Mouse (Mus musculus) forebrain, postnatal 0 days (tissue): Measurements from ENCODE around the gene Mgp. TPM values are rescaled to one million over a fixed set of nuclear protein-coding genes. Genes with fewer than 3 reads are reported as not detected.

Experiments
- ATAC-seq: fragments of 200-750 bp; cut with Nextera tagmentation; 2 replicates; pipeline ENCODE4 v1.8.0; 2017; ENCODE audit warnings: mild to moderate bottlenecking, moderate library complexity
- DNase-seq: peaks from one replicate; pipeline ENCODE4 v3.0.0-alpha.2; 2015
- H3K27ac ChIP-seq: fragments of 300-500 bp; sonication (generic); 2 replicates; pipeline ENCODE4 v1.5.1; 2014; ENCODE audit warnings: low read depth, mild to moderate bottlenecking, antibody characterized with exemption, low read length, moderate library complexity, mixed read lengths
- H3K27me3 ChIP-seq: fragments of 300-500 bp; sonication (generic); 2 replicates; pipeline ENCODE4 v1.6.1; 2014; ENCODE audit warnings: mild to moderate bottlenecking, low read length, mixed read lengths; ENCODE audit not compliant: insufficient read depth
- H3K36me3 ChIP-seq: fragments of 300-500 bp; sonication (generic); 2 replicates; pipeline ENCODE4 v1.6.1; 2014; ENCODE audit warnings: mild to moderate bottlenecking, moderate library complexity; ENCODE audit not compliant: insufficient read depth
- H3K4me1 ChIP-seq: fragments of 300-500 bp; sonication (generic); 2 replicates; pipeline ENCODE4 v1.6.1; 2014; ENCODE audit warnings: antibody characterized with exemption; ENCODE audit not compliant: insufficient read depth
- H3K4me2 ChIP-seq: fragments of 300-500 bp; sonication (generic); 2 replicates; pipeline ENCODE4 v1.6.1; 2014; ENCODE audit warnings: low read depth, mild to moderate bottlenecking, moderate library complexity
- H3K4me3 ChIP-seq: fragments of 300-500 bp; sonication (generic); 2 replicates; pipeline ENCODE4 v1.5.1; 2014; ENCODE audit warnings: low read depth, low read length, mixed read lengths
- H3K9ac ChIP-seq: fragments of 300-500 bp; sonication (generic); 2 replicates; pipeline ENCODE4 v1.6.1; 2014; ENCODE audit warnings: mild to moderate bottlenecking
- H3K9me3 ChIP-seq: fragments of 300-500 bp; sonication (generic); 2 replicates; pipeline ENCODE4 v1.6.1; 2016; ENCODE audit warnings: low read length
- CTCF ChIP-seq: sonication (generic); IDR thresholded peaks from 2 replicates; pipeline ENCODE4 v1.5.1; 2016; ENCODE audit warnings: antibody characterized with exemption, control low read depth, low read depth
- WGBS: fragments of 180-500 bp; shearing (Covaris S2); extraction: QIAGEN DNeasy Blood & Tissue Kit; methylation state at CpG from one replicate; pipeline ENCODE4 v1.1.7; 2014; 5-methylcytosine and 5-hydroxymethylcytosine counted together
- polyA plus RNA-seq: library from polyadenylated mRNA; unstranded; fragments of >200 nt; fragmentation: Nextera tagmentation; extraction: Ambion mirVana; gene quantifications from 2 replicates; pipeline ENCODE4 v1.2.1, GENCODE M21; 2015
- total RNA-seq: library from RNA; depleted of rRNA; stranded (reverse); fragments of >200 nt; gene quantifications from 2 replicates; pipeline ENCODE4 v1.2.3, GENCODE M21; 2014

Mgp gene
- total and polyA plus RNA-seq, 2 experiments from 2014 or later = 31.2 to 39.9 TPM

DNA sequence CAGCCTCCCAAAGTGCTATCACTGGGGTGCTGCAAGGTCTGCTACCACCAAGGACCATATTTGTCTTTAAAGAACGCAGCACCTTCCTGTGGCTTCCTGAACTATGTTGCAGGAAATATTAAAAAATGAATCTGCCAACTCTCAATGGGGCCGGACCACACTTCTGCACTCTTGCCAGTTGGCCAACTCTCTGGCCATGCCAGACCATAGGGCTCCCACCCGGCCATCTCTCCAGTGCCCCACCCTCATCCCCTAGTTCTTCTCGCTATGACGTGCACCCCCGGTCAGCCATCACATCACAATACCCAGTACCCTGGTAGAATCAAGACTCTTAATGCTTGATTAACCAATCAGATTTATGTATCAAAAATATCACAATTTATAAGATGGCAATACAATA lies 8.3 kb upstream of the Mgp start:
- Histone ChIP-seq H3K9ac (no peak overlapping the region), H3K27me3 (no peaks in the 10 kb centered on the region), H3K36me3 (no peaks in the 10 kb centered on the region), H3K9me3 (no peaks in the 10 kb centered on the region), H3K4me1 (no peaks in the 10 kb centered on the region), H3K4me3 (no peak overlapping the region), H3K4me2 (no peak overlapping the region), H3K27ac (no peak overlapping the region)
- ATAC-seq = no peak
- WGBS = 92% methylated on average over 6 of the region's 6 CpGs
- DNase-seq = no peak
- TF ChIP-seq CTCF = no peak

GRCm38 (mm10) chr6:136883431-136883915 lies 7.8 kb upstream of the Mgp start:
- H3K36me3 ChIP-seq = no peaks in the 10 kb centered on the region

DNA sequence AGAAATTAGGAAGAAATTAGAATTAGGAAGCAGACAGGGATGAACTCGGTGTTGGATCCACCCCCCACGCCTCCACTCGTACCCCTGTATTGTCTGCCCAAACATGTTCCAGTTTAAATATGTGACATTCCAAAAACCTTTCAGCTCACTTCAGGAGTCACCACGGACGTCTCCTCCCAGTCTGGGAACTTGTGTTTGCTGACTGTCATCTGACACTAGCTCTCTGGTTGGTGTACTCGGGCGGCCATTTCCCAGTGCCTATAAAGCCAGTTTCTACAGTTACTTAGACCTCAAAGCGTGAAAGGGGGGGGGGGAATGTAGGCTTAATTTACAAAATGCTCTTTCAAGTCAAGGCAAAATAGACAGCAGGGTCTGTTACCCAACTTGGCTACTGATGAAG lies 6.1 kb upstream of the Mgp start:
- Histone ChIP-seq H3K4me1 (no peaks in the 10 kb centered on the region), H3K9me3 (no peaks in the 10 kb centered on the region), H3K36me3 (no peaks in the 10 kb centered on the region), H3K4me3 (no peak overlapping the region), H3K27ac (no peak overlapping the region), H3K27me3 (no peaks in the 10 kb centered on the region), H3K4me2 (no peak overlapping the region), H3K9ac (no peak overlapping the region)
- TF ChIP-seq CTCF = no peak
- WGBS = 80% methylated on average over 8 of the region's 8 CpGs
- ATAC-seq (no peak), DNase-seq (no peak)

More at GRCm38 (mm10) chr6:136883431-136883915, 7.8 kb upstream of the Mgp start:
- Histone ChIP-seq H3K4me1 (no peaks in the 10 kb centered on the region), H3K4me2 (no peak overlapping the region), H3K9ac (no peak overlapping the region), H3K9me3 (no peaks in the 10 kb centered on the region), H3K4me3 (no peak overlapping the region), H3K27ac (no peak overlapping the region), H3K27me3 (no peaks in the 10 kb centered on the region)
- no peak for TF ChIP-seq CTCF
- no peak for DNase-seq
- WGBS = 90% methylated on average over 3 of the region's 3 CpGs
- ATAC-seq = no peak

- Histone ChIP-seq H3K4me2 (no peak overlapping the region), H3K4me1 (no peaks in the 10 kb centered on the region), H3K4me3 (no peak overlapping the region), H3K9me3 (no peaks in the 10 kb centered on the region), H3K9ac (no peak overlapping the region), H3K27ac (no peak overlapping the region), H3K27me3 (no peaks in the 10 kb centered on the region), H3K36me3 (no peaks in the 10 kb centered on the region)
- 14% methylated on average over 8 of the region's 8 CpGs for WGBS
- no peak for TF ChIP-seq CTCF
- ATAC-seq (no peak), DNase-seq (peak; percentile 45)
Observed at GRCm38 (mm10) chr6:136874599-136874998, 1.0 kb downstream of the Mgp start.

DNA sequence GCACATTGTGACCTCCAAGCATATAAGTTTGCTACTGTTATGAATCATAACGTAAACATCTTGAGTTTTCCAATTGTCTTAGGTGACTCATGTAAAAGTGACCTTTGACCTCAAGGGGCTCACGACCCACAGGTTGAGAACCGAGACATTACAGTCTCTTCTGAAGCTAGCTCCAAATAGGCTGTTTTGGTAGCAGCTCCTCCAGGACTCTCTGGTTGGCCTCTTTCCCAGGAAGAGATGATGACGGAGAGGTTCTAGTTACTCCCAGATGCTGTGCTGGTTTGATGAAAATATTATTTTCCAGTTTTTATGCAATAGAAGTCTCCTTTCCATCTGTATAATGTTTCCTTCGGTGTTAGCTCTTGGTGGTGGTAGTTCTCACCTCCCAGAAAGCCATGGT lies 6.7 kb downstream of the Mgp start:
- 81% methylated on average over 5 of the region's 5 CpGs for WGBS
- no peak for TF ChIP-seq CTCF
- no peak overlapping the region for H3K9ac ChIP-seq
- DNase-seq (no peak), ATAC-seq (no peak)
- no peak overlapping the region for H3K27ac ChIP-seq
- no peak overlapping the region for H3K4me3 ChIP-seq
- no peaks in the 10 kb centered on the region for H3K36me3 ChIP-seq
- H3K4me1 ChIP-seq = no peaks in the 10 kb centered on the region
- no peaks in the 10 kb centered on the region for H3K27me3 ChIP-seq
- H3K4me2 ChIP-seq = no peak overlapping the region
- H3K9me3 ChIP-seq = no peaks in the 10 kb centered on the region

DNA sequence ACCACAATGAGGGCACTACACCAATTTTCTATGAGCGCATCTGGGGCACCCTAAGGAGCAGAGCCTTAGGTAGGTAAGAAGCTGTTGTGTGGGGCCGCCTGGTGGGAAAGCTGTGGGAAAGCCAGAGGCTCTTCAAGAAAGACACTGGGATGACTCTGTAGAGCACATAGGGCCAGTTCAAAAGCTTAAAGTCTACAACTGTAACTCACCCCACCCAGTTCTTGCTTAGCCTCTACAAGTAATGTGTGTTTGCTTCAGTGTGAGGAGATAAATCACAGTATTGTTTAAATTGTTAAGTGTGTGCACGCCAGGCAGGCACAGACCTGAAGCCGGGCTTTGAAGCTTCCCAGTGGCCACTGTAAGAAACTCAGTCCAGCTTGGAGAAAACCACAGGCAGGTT lies 9.5 kb downstream of the Mgp start:
- H3K27ac ChIP-seq = no peak overlapping the region
- TF ChIP-seq CTCF = no peak
- DNase-seq (no peak), ATAC-seq (no peak)
- no peaks in the 10 kb centered on the region for H3K9me3 ChIP-seq
- no peaks in the 10 kb centered on the region for H3K27me3 ChIP-seq
- no peaks in the 10 kb centered on the region for H3K36me3 ChIP-seq
- no peaks in the 10 kb centered on the region for H3K4me1 ChIP-seq
- H3K4me2 ChIP-seq = no peak overlapping the region
- 87% methylated on average over 4 of the region's 4 CpGs for WGBS
- no peak overlapping the region for H3K9ac ChIP-seq
- no peak overlapping the region for H3K4me3 ChIP-seq

- Histone ChIP-seq H3K36me3 (no peaks in the 10 kb centered on the region), H3K4me3 (no peak overlapping the region), H3K27me3 (peaks cover 4% of the 10 kb centered on the region; the same call in 1 of the 2 replicates), H3K27ac (no peak overlapping the region), H3K4me1 (no peaks in the 10 kb centered on the region), H3K9me3 (no peaks in the 10 kb centered on the region), H3K9ac (no peak overlapping the region), H3K4me2 (no peak overlapping the region)
- no peak for TF ChIP-seq CTCF
- DNase-seq = no peak
- 95% methylated on average over 5 of the region's 5 CpGs for WGBS
- ATAC-seq = no peak
Observed at GRCm38 (mm10) chr6:136865360-136865759, 10.3 kb downstream of the Mgp start.

DNA sequence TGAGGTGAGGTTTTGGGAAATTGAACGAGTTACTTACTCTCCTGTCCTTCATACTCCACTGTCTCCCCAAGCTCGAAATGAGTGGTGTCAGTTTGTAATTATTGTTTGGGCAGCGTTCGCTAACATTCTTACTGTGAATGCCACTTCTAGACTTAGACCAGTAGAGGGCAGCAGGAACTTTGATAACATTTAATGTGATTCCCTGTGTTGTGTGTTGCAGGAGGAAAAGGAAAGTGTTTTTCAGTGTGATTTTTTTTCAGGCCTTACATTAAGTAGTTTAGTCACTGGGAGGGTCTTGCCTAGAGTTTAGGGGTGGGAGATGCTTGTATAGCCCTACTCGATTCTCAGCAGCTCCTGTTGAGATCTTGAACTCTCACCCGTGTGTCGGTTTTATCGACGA lies 14.6 kb downstream of the Mgp start:
- no peaks in the 10 kb centered on the region for H3K36me3 ChIP-seq
- DNase-seq = peak; percentile 83
- H3K4me1 ChIP-seq = no peaks in the 10 kb centered on the region
- H3K27ac ChIP-seq = no peak overlapping the region
- H3K27me3 ChIP-seq = peaks cover 6% of the 10 kb centered on the region; the same call in 1 of the 2 replicates
- H3K4me2 ChIP-seq = no peak overlapping the region
- H3K9ac ChIP-seq = no peak overlapping the region
- no peak overlapping the region for H3K4me3 ChIP-seq
- no peaks in the 10 kb centered on the region for H3K9me3 ChIP-seq
- 41% methylated on average over 9 of the region's 9 CpGs for WGBS
- peak; percentile 77 for ATAC-seq
- peak; percentile 93 for TF ChIP-seq CTCF
